Mouse (Mus musculus) embryonic facial prominence, embryonic 13.5 days (tissue): ENCODE measurements around the gene Efcab12. TPM values are rescaled to one million over a fixed set of nuclear protein-coding genes. Genes with fewer than 3 reads are reported as not detected.

Experiments used
- ATAC-seq: fragments of 200-750 bp; cut with Nextera tagmentation; 2 replicates; pipeline ENCODE4 v1.8.0; 2017; ENCODE audit warnings: low read depth; ENCODE audit not compliant: insufficient number of reproducible peaks, insufficient read depth, low FRiP score, low TSS enrichment
- H3K27ac ChIP-seq: fragments of 300-500 bp; sonication (generic); 2 replicates; pipeline ENCODE4 v1.5.1; 2015; ENCODE audit warnings: moderate library complexity, mild to moderate bottlenecking, inconsistent platforms
- H3K27me3 ChIP-seq: fragments of 300-500 bp; sonication (generic); 2 replicates; pipeline ENCODE4 v1.6.1; 2015; ENCODE audit warnings: mild to moderate bottlenecking, inconsistent platforms
- H3K36me3 ChIP-seq: fragments of 300-500 bp; sonication (generic); 2 replicates; pipeline ENCODE4 v1.6.1; 2015; ENCODE audit warnings: mild to moderate bottlenecking, inconsistent platforms
- H3K4me1 ChIP-seq: fragments of 300-500 bp; sonication (generic); 2 replicates; pipeline ENCODE4 v1.6.1; 2015; ENCODE audit warnings: inconsistent platforms
- H3K4me2 ChIP-seq: fragments of 300-500 bp; sonication (generic); 2 replicates; pipeline ENCODE4 v1.6.1; 2015; ENCODE audit warnings: moderate library complexity, mild to moderate bottlenecking, inconsistent platforms
- H3K4me3 ChIP-seq: fragments of 300-500 bp; sonication (generic); 2 replicates; pipeline ENCODE4 v1.5.1; 2015; ENCODE audit warnings: mild to moderate bottlenecking, inconsistent platforms
- H3K9ac ChIP-seq: fragments of 300-500 bp; sonication (generic); 2 replicates; pipeline ENCODE4 v1.6.1; 2015; ENCODE audit warnings: mild to moderate bottlenecking, inconsistent platforms
- H3K9me3 ChIP-seq: fragments of 300-500 bp; sonication (generic); 2 replicates; pipeline ENCODE4 v1.6.1; 2016; ENCODE audit warnings: inconsistent platforms
- WGBS: fragments of 180-500 bp; shearing (Covaris S2); methylation state at CpG from one replicate; pipeline ENCODE4 v1.1.7; 2015; ENCODE audit warnings: mixed read lengths; 5-methylcytosine and 5-hydroxymethylcytosine counted together
- polyA plus RNA-seq: library from polyadenylated mRNA; unstranded; fragments of >200 nt; fragmentation: Nextera tagmentation; extraction: Ambion mirVana; gene quantifications from 2 replicates; pipeline ENCODE4 v1.2.1, GENCODE M21; 2015

The Efcab12 gene
- polyA plus RNA-seq, 1 experiment from 2014 or later = 0.81 TPM

DNA sequence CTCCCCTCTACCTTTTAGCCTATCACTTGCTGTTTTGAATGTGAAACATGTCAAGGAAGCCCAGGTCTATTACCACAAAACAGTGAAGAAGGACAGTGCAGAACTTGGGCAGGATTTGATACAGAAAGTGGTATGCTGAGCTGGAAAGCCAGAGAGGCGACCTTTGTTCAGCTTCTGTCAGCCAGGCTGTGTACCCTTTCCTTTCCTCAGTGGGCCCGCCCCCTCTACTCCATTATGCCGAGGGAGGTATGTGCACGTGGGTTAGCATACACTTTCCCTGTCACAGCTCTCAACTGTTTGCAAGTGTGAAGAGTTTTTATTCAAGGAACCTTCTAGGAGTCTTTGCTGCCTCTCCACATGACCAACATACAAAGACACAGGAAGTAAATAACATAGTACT lies 21.0 kb upstream of the Efcab12 start:
- Histone ChIP-seq H3K27me3 (no peaks in the 10 kb centered on the region), H3K4me1 (peaks cover 11% of the 10 kb centered on the region), H3K9me3 (no peaks in the 10 kb centered on the region), H3K27ac (no peak overlapping the region), H3K36me3 (peaks cover 12% of the 10 kb centered on the region), H3K4me3 (no peak overlapping the region), H3K4me2 (no peak overlapping the region), H3K9ac (no peak overlapping the region)
- 57% methylated on average over 4 of the region's 4 CpGs for whole genome bisulfite sequencing
- ATAC-seq = no peak

DNA sequence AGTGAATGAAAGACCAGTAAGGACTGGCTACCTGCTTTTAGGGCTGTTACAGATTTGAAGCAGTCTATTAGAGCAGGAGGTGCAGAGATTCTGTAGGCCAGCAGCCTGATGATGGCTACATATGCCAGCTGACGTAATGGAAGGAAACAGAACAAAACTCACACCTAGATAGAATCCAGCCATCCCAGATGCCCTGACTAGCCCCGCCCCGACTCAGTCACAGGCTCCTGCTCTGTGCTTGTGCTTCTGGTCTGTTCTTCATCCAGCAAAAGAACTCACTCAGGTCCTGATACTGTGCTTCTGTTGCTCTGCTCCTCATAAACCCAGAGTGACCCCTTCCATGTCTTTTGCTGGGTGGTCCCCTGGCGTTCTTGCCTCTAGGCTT lies 18.1 kb upstream of the Efcab12 start:
- Histone ChIP-seq H3K9me3 (no peaks in the 10 kb centered on the region), H3K27me3 (no peaks in the 10 kb centered on the region), H3K36me3 (no peaks in the 10 kb centered on the region), H3K4me1 (peaks cover 23% of the 10 kb centered on the region), H3K27ac (peak overlapping the region; percentile 60; the same call in 1 of the 2 replicates), H3K4me3 (no peak overlapping the region), H3K9ac (no peak overlapping the region), H3K4me2 (no peak overlapping the region)
- WGBS = 65% methylated on average over 4 of the region's 4 CpGs
- no peak for ATAC-seq

DNA sequence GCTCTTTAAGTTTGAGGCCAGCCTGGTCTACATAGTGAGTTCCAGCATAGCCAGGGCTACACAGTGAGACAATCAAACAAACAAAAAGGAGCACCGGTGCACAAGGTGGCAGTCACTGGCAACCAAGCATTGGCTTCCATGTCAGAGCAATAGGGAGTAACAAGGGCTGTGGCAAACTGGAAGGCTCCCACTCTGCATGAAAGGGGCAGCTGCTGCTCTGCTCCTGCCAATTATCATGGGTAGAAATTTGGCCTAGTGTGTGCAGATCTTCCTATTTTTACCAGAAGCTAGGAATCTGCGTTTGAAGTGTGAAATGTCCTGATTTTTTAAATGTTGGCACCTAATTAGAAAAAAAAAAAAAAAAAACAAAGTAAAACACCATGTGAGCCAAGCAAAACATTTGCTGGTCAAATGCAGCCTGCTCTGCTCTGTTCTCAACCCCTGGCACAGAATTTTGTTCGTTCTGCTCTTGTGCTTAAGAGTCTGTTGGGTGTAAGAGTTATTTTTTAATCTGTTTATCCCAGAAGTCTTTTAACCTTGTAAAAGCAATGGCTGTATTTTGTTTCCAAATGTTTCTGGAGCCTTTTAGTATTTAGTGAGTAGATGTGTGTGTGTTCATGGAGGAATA lies 17.6 kb upstream of the Efcab12 start:
- no peaks in the 10 kb centered on the region for H3K27me3 ChIP-seq
- no peak for ATAC-seq
- WGBS = 77% methylated on average over 3 of the region's 3 CpGs
- H3K4me1 ChIP-seq = peaks cover 25% of the 10 kb centered on the region
- H3K36me3 ChIP-seq = no peaks in the 10 kb centered on the region
- no peak overlapping the region for H3K4me3 ChIP-seq
- H3K9me3 ChIP-seq = no peaks in the 10 kb centered on the region
- H3K4me2 ChIP-seq = no peak overlapping the region
- H3K27ac ChIP-seq = peak overlapping the region; percentile 60; the same call in 1 of the 2 replicates
- no peak overlapping the region for H3K9ac ChIP-seq

GRCm38 (mm10) chr6:115854432-115854831 lies 16.2 kb upstream of the Efcab12 start:
- whole genome bisulfite sequencing = 74% methylated on average over 2 of the region's 2 CpGs
- no peak overlapping the region for H3K4me2 ChIP-seq
- H3K27me3 ChIP-seq = no peaks in the 10 kb centered on the region
- H3K27ac ChIP-seq = no peak overlapping the region
- peaks cover 7% of the 10 kb centered on the region for H3K36me3 ChIP-seq
- H3K4me1 ChIP-seq = peaks cover 25% of the 10 kb centered on the region
- no peak overlapping the region for H3K4me3 ChIP-seq
- no peaks in the 10 kb centered on the region for H3K9me3 ChIP-seq
- no peak overlapping the region for H3K9ac ChIP-seq
- ATAC-seq = no peak

- ATAC-seq = no peak
- Histone ChIP-seq H3K9ac (peak overlapping the region; percentile 72), H3K9me3 (no peaks in the 10 kb centered on the region)
Observed at GRCm38 (mm10) chr6:115853985-115854384, 15.8 kb upstream of the Efcab12 start.

GRCm38 (mm10) chr6:115853091-115853813 lies 15.0 kb upstream of the Efcab12 start, which contains the start of the genes Mbd4 and Ift122:
Gene Mbd4, minus strand, starts transcription at chr6:115853371.
Gene Ift122, plus strand, starts transcription at chr6:115853470.
- WGBS = under 1% methylated on average over 51 of the region's 51 CpGs
- H3K9ac ChIP-seq = peak within 1 kb of the TSS; percentile 79
- peaks cover 25% of the 10 kb centered on the region for H3K4me1 ChIP-seq
- H3K4me2 ChIP-seq = peak within 1 kb of the TSS; percentile 80
- peak within 1 kb of the TSS; percentile 91 for H3K27ac ChIP-seq
- H3K27me3 ChIP-seq = no peaks in the 10 kb centered on the region
- ATAC-seq = peak; percentile 96
- H3K4me3 ChIP-seq = peak within 1 kb of the TSS; percentile 64
- H3K9me3 ChIP-seq = no peaks in the 10 kb centered on the region
- H3K36me3 ChIP-seq = peaks cover 18% of the 10 kb centered on the region

More at GRCm38 (mm10) chr6:115853985-115854384, 15.8 kb upstream of the Efcab12 start:
- Histone ChIP-seq H3K4me2 (peak overlapping the region; percentile 80), H3K4me3 (peak overlapping the region; percentile 64), H3K4me1 (peaks cover 25% of the 10 kb centered on the region), H3K27me3 (no peaks in the 10 kb centered on the region), H3K27ac (peak overlapping the region; percentile 91), H3K36me3 (peaks cover 11% of the 10 kb centered on the region)
- WGBS = 42% methylated on average over 7 of the region's 7 CpGs

DNA sequence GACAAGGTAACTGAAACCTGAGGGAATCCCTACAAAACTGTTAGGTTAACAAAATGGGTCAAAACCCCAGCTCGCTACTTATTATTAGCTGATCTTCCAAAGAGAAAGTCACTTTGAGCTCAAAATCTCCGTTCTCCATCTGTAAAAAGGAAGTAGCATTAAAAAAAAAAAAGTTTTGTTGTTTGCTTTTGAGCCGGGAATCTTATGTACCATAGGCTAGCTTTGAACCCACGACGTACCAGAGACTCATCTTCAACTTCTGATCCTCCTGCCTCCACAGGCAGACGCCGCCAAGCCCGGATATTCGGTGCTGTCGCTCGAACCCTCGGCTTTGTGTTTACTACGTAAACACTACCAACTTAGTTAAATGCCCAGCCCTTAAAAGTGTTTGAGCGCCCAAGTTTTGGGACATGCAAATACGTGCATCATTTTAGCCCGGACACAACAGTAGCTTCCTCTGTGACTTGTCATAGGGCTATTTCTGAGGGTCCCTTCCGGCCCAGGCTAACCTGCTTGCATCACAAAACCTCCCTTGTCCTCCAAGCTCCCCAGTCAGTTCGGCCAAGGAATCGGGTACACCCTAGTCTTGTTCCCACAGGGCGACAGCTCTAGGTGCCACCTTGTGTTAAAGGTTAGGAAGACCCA lies 14.4 kb upstream of the Efcab12 start:
- ATAC-seq = no peak; the same call in 1 of the 2 replicates
- Histone ChIP-seq H3K9me3 (no peaks in the 10 kb centered on the region), H3K36me3 (peaks cover 20% of the 10 kb centered on the region), H3K4me1 (peaks cover 25% of the 10 kb centered on the region), H3K27me3 (no peaks in the 10 kb centered on the region), H3K4me3 (peak overlapping the region; percentile 64), H3K4me2 (peak overlapping the region; percentile 80), H3K9ac (peak overlapping the region; percentile 79), H3K27ac (peak overlapping the region; percentile 91)
- 5% methylated on average over 20 of the region's 20 CpGs for WGBS

DNA sequence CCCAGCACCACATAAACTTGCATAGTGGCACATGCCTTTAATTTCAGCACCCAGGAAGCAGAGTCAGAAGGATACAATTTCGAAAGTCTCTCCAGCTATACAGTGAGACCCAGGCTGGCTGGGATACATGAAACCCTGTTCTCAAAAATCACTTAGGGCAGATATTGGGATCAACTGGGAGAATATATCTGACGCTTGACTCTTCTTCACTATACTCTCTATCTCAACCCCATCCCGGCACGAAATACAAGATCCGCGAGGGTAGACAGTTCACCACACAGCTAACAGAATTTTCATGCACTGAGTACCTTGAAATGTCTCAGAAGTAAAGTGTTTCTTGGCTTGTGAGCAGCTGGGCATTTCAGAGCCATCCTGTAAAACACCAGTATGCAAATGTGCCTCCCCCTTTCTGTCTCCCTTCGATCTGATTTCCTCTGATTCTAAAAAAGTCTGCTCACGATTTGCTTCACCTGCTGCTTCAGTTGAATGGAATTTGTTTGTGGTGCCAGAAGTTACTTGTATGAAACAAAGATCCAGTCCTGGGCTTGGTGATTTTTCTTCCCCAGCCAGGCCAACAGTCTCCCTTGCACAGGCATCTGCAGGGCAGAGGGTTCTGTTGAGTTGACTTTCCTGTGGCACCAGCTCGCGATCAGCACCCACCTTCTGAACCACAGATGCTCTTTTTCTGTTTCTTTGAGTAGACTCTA lies 10.5 kb upstream of the Efcab12 start:
- Histone ChIP-seq H3K36me3 (peaks cover 36% of the 10 kb centered on the region), H3K27me3 (no peaks in the 10 kb centered on the region), H3K4me3 (no peak overlapping the region), H3K9ac (0 out of 2 replicates have a peak overlapping the region, but pooled peaks have one; percentile 12), H3K9me3 (no peaks in the 10 kb centered on the region), H3K4me2 (no peak overlapping the region), H3K4me1 (peaks cover 14% of the 10 kb centered on the region), H3K27ac (no peak overlapping the region)
- 86% methylated on average over 10 of the region's 10 CpGs for WGBS
- ATAC-seq = no peak

- H3K4me2 ChIP-seq = no peak overlapping the region
- H3K9me3 ChIP-seq = no peaks in the 10 kb centered on the region
- no peak overlapping the region for H3K4me3 ChIP-seq
- no peaks in the 10 kb centered on the region for H3K27me3 ChIP-seq
- no peak for ATAC-seq
- peaks cover 6% of the 10 kb centered on the region; the same call in 1 of the 2 replicates for H3K4me1 ChIP-seq
- peaks cover 55% of the 10 kb centered on the region for H3K36me3 ChIP-seq
- 44% methylated on average over 8 of the region's 8 CpGs for WGBS
- no peak overlapping the region for H3K27ac ChIP-seq
- H3K9ac ChIP-seq = no peak overlapping the region
Observed at GRCm38 (mm10) chr6:115846640-115847411, 8.6 kb upstream of the Efcab12 start.

- Histone ChIP-seq H3K9ac (no peak overlapping the region), H3K36me3 (peaks cover 53% of the 10 kb centered on the region), H3K9me3 (no peaks in the 10 kb centered on the region), H3K27ac (no peak overlapping the region), H3K4me2 (no peak overlapping the region), H3K27me3 (no peaks in the 10 kb centered on the region), H3K4me1 (no peaks in the 10 kb centered on the region), H3K4me3 (no peak overlapping the region)
- WGBS = 94% methylated on average over 4 of the region's 4 CpGs
- ATAC-seq = no peak
Observed at GRCm38 (mm10) chr6:115845006-115845405, 6.8 kb upstream of the Efcab12 start.
